Comparison of ENCODE assay signal across 13 mouse cellular contexts in genomic region chr5:97194656-97195280, GRCm38 (mm10).
DNase-seq lines count a peak whose midpoint lies in the region; ATAC-seq and TF ChIP-seq lines count a peak whose summit lies in the region.
"Had no signal": no experiment of that assay in that cellular context is flagged by ENCODE, and none has a peak within 500 bp of the region (broad histone marks: within the 10 kb centered on the region; RNA-seq: fewer than 3 reads in every experiment).

No protein-coding gene starts in this region.

- no peaks in the 10 kb centered on the region for H3K36me3 ChIP-seq in midbrain, embryonic 11.5 days (ENCODE audit: control insufficient read depth, insufficient read depth, low read length)
- no peaks in the 10 kb centered on the region for H3K36me3 ChIP-seq in midbrain, embryonic 14.5 days (ENCODE audit: control insufficient read depth, insufficient read depth, low read length)
- no peaks in the 10 kb centered on the region for H3K36me3 ChIP-seq in hindbrain, postnatal 0 days (ENCODE audit: insufficient read depth, low read length)
- H3K36me3 ChIP-seq: liver, embryonic 12.5 days had no signal

- peak in 1 of 2 experiments; percentile 37 for DNase-seq in cerebellum, adult 2 months
- DNase-seq in cerebellum, adult 8-10 months: no peak
- no peak for DNase-seq in midbrain, embryonic 11.5 days (ENCODE audit: low spot score, missing footprints)
- no peak for DNase-seq in midbrain, embryonic 14.5 days
- DNase-seq in hindbrain, postnatal 0 days (ENCODE audit: low spot score): peak; percentile 7
- no peak for DNase-seq in c-Kit-positive CD71-positive TER-119-positive erythroid progenitor cells, embryonic 14.5 days (ENCODE audit: low spot score)
- DNase-seq in layer of hippocampus, adult 9-10 months (ENCODE audit: low spot score): no peak
- no peak for DNase-seq in ovary, postnatal 14 days (ENCODE audit: low spot score)
- DNase-seq: adrenal gland, postnatal 36 days; kidney, postnatal 14 days had no signal

- H3K27ac ChIP-seq in cerebellum, adult 2 months (ENCODE audit: insufficient read depth, low read length): peak overlapping the region; percentile 37; the same call in 1 of the 2 replicates
- no peak overlapping the region; the same call in 1 of the 2 replicates for H3K27ac ChIP-seq in midbrain, embryonic 11.5 days (ENCODE audit: low read depth, low read length)
- H3K27ac ChIP-seq in midbrain, embryonic 14.5 days (replicated peaks; ENCODE audit: low read depth, low read length): no peak overlapping the region
- peak overlapping the region; percentile 64; the same call in 1 of the 2 replicates for H3K27ac ChIP-seq in hindbrain, postnatal 0 days
- H3K27ac ChIP-seq: liver, embryonic 12.5 days; stomach, postnatal 0 days had no signal

- H3K4me2 ChIP-seq in midbrain, embryonic 11.5 days: no peak overlapping the region
- no peak overlapping the region for H3K4me2 ChIP-seq in midbrain, embryonic 14.5 days (ENCODE audit: low read length)
- H3K4me2 ChIP-seq in hindbrain, postnatal 0 days (ENCODE audit: low read depth, low read length): peak overlapping the region; percentile 33
- H3K4me2 ChIP-seq: liver, embryonic 12.5 days had no signal

- ATAC-seq in midbrain, embryonic 11.5 days (ENCODE audit: low FRiP score): peak; percentile 30; the same call in 1 of the 2 replicates
- ATAC-seq in midbrain, embryonic 14.5 days (ENCODE audit: low FRiP score, low TSS enrichment): no peak
- peak; percentile 34; the same call in 1 of the 2 replicates for ATAC-seq in hindbrain, postnatal 0 days
- ATAC-seq: liver, embryonic 12.5 days; lung, postnatal 0 days had no signal

- peaks cover 9% of the 10 kb centered on the region for H3K4me1 ChIP-seq in cerebellum, adult 2 months (ENCODE audit: control insufficient read depth, insufficient read depth, low read length)
- H3K4me1 ChIP-seq in midbrain, embryonic 11.5 days (ENCODE audit: control insufficient read depth, insufficient read depth, low read length): no peaks in the 10 kb centered on the region
- 0 out of 2 replicates have a peak, but pooled peaks cover 3% of the 10 kb centered on the region for H3K4me1 ChIP-seq in midbrain, embryonic 14.5 days (ENCODE audit: control insufficient read depth, insufficient read depth, low read length)
- H3K4me1 ChIP-seq in hindbrain, postnatal 0 days (ENCODE audit: insufficient read depth, low read length): peaks cover 9% of the 10 kb centered on the region
- H3K4me1 ChIP-seq: liver, embryonic 12.5 days had no signal

- TF ChIP-seq CTCF in cerebellum, adult 2 months (IDR thresholded peaks at IDR 0.05; ENCODE audit: borderline replicate concordance, insufficient read depth, low read depth, low read length): no peak
- no peak for TF ChIP-seq CTCF in hindbrain, postnatal 0 days (IDR thresholded peaks at IDR 0.05; ENCODE audit: low read depth)

- no peak for TF ChIP-seq POLR2A in cerebellum, adult 2 months (IDR thresholded peaks at IDR 0.05; ENCODE audit: borderline replicate concordance, insufficient read depth, low read length)

- no peak overlapping the region for H3K9ac ChIP-seq in midbrain, embryonic 11.5 days (ENCODE audit: low read length)
- H3K9ac ChIP-seq in midbrain, embryonic 14.5 days (replicated peaks; ENCODE audit: low read length): no peak overlapping the region
- H3K9ac ChIP-seq in hindbrain, postnatal 0 days (replicated peaks; ENCODE audit: low read length): no peak overlapping the region
- H3K9ac ChIP-seq: liver, embryonic 12.5 days had no signal

- no peak overlapping the region for H3K4me3 ChIP-seq in cerebellum, adult 2 months (replicated peaks; ENCODE audit: insufficient read depth, low read depth, low read length)
- H3K4me3 ChIP-seq in midbrain, embryonic 11.5 days (ENCODE audit: low read depth, low read length): no peak overlapping the region
- H3K4me3 ChIP-seq in midbrain, embryonic 14.5 days (replicated peaks; ENCODE audit: low read depth, low read length): no peak overlapping the region
- H3K4me3 ChIP-seq in hindbrain, postnatal 0 days (ENCODE audit: low read length): no peak overlapping the region
- H3K4me3 ChIP-seq: liver, embryonic 12.5 days had no signal

- WGBS in cerebellum, adult 2 months: 54% methylated on average over 11 of the region's 11 CpGs
- WGBS in midbrain, embryonic 11.5 days: 76% methylated on average over 11 of the region's 11 CpGs
- 68% methylated on average over 11 of the region's 11 CpGs for WGBS in midbrain, embryonic 14.5 days
- 37% methylated on average over 11 of the region's 11 CpGs for WGBS in hindbrain, postnatal 0 days

- no peaks in the 10 kb centered on the region for H3K9me3 ChIP-seq in midbrain, embryonic 11.5 days (ENCODE audit: control insufficient read depth, low read length)
- no peaks in the 10 kb centered on the region for H3K9me3 ChIP-seq in midbrain, embryonic 14.5 days (ENCODE audit: control insufficient read depth, low read length)
- no peaks in the 10 kb centered on the region for H3K9me3 ChIP-seq in hindbrain, postnatal 0 days (ENCODE audit: low read length)
- H3K9me3 ChIP-seq: liver, embryonic 12.5 days had no signal

- H3K27me3 ChIP-seq in cerebellum, adult 2 months (ENCODE audit: control insufficient read depth, insufficient read depth, low read length): no peaks in the 10 kb centered on the region
- H3K27me3 ChIP-seq in midbrain, embryonic 11.5 days (ENCODE audit: control insufficient read depth, insufficient read depth, low read length): no peaks in the 10 kb centered on the region
- H3K27me3 ChIP-seq in midbrain, embryonic 14.5 days (ENCODE audit: control insufficient read depth, insufficient read depth, low read length): no peaks in the 10 kb centered on the region
- no peaks in the 10 kb centered on the region for H3K27me3 ChIP-seq in hindbrain, postnatal 0 days (ENCODE audit: insufficient read depth, low read length)
- H3K27me3 ChIP-seq: liver, embryonic 12.5 days had no signal

Comparison
In these comparisons a context has a peak if more than half of its experiments do, and no peak if none do; other contexts are left out.
1. H3K27ac ChIP-seq: peak in cerebellum, adult 2 months (single experiment) and hindbrain, postnatal 0 days (single experiment); none in midbrain, embryonic 11.5 days (single experiment) and midbrain, embryonic 14.5 days (single experiment).